Mouse (Mus musculus): ENCODE data around the gene Rpa1. TPM values are rescaled to one million over a fixed set of nuclear protein-coding genes. Genes with fewer than 3 reads are reported as not detected.

The Rpa1 gene
- polyA plus RNA-seq, 1 experiment from 2014 or later: 44.7 TPM

GRCm38 (mm10) chr11:75318351-75319221 is 29.5 kb downstream of the Rpa1 start:
- Histone ChIP-seq H3K27ac (ENCODE audit: low read length) (no peak overlapping the region), H3K4me1 (ENCODE audit: insufficient read depth, low read depth, low read length) (no peaks in the 10 kb centered on the region), H3K27me3 (replicated peaks; ENCODE audit: insufficient read depth, low read length) (no peaks in the 10 kb centered on the region), H3K9ac (replicated peaks; ENCODE audit: low read depth) (no peak overlapping the region), H3K4me2 (replicated peaks; ENCODE audit: low read depth, low read length) (peak overlapping the region; percentile 29; the same call in 1 of the 2 replicates), H3K36me3 (ENCODE audit: insufficient read depth, low read length) (peaks cover 15% of the 10 kb centered on the region; the same call in 1 of the 2 replicates), H3K9me3 (ENCODE audit: low read length) (no peaks in the 10 kb centered on the region), H3K4me3 (ENCODE audit: low read depth, low read length) (no peak overlapping the region)
- TF ChIP-seq CTCF (IDR thresholded peaks at IDR 0.05) (no peak), EP300 (IDR thresholded peaks at IDR 0.05) (no peak)
- DNase-seq (ENCODE audit: low spot score) (no peak), ATAC-seq (no peak)
- 43% methylated on average over 14 of the region's 14 CpGs for WGBS

- Histone ChIP-seq H3K9ac (replicated peaks; ENCODE audit: low read depth) (no peak overlapping the region), H3K36me3 (ENCODE audit: insufficient read depth, low read length) (peaks cover 28% of the 10 kb centered on the region), H3K27me3 (replicated peaks; ENCODE audit: insufficient read depth, low read length) (no peaks in the 10 kb centered on the region), H3K4me2 (replicated peaks; ENCODE audit: low read depth, low read length) (no peak overlapping the region), H3K27ac (ENCODE audit: low read length) (no peak overlapping the region), H3K4me3 (ENCODE audit: low read depth, low read length) (no peak overlapping the region), H3K4me1 (ENCODE audit: insufficient read depth, low read depth, low read length) (no peaks in the 10 kb centered on the region), H3K9me3 (ENCODE audit: low read length) (no peaks in the 10 kb centered on the region)
- no peak for ATAC-seq
- 79% methylated on average over 8 of the region's 8 CpGs for WGBS
- no peak for TF ChIP-seq EP300 (IDR thresholded peaks at IDR 0.05)
- no peak for TF ChIP-seq CTCF (IDR thresholded peaks at IDR 0.05)
- DNase-seq (ENCODE audit: low spot score): no peak
These were observed 34.3 kb downstream of the Rpa1 start for GRCm38 (mm10) chr11:75313834-75314233.

DNA sequence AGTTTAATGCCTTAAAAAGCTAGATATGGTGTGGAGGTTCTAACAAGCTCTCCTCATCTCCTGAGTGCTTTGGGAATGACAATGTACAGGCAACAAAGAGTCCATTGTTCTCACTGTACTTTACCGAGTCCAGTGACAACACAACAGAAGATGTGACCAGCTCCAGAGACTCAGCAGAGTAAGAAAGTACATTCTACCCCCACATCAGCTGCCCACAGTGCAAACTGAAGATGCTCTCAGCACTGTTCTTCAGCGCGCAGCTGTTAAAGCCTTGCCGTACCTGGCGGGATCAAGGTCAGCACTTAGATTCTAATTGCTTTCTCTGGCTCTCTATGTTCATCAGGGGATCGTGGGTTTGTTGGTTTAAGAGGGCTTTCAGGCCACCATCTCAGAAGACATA is 36.4 kb downstream of the Rpa1 start:
- no peak for DNase-seq (ENCODE audit: low spot score)
- no peak for TF ChIP-seq CTCF (IDR thresholded peaks at IDR 0.05)
- no peak for TF ChIP-seq EP300 (IDR thresholded peaks at IDR 0.05)
- no peak for ATAC-seq
- H3K9ac ChIP-seq (replicated peaks; ENCODE audit: low read depth): no peak overlapping the region
- no peaks in the 10 kb centered on the region for H3K9me3 ChIP-seq (ENCODE audit: low read length)
- no peak overlapping the region for H3K4me3 ChIP-seq (ENCODE audit: low read depth, low read length)
- no peak overlapping the region for H3K4me2 ChIP-seq (replicated peaks; ENCODE audit: low read depth, low read length)
- WGBS: 79% methylated on average over 6 of the region's 6 CpGs
- no peaks in the 10 kb centered on the region for H3K4me1 ChIP-seq (ENCODE audit: insufficient read depth, low read depth, low read length)
- H3K36me3 ChIP-seq (ENCODE audit: insufficient read depth, low read length): peaks cover 34% of the 10 kb centered on the region
- no peak overlapping the region for H3K27ac ChIP-seq (ENCODE audit: low read length)
- no peaks in the 10 kb centered on the region for H3K27me3 ChIP-seq (replicated peaks; ENCODE audit: insufficient read depth, low read length)

DNA sequence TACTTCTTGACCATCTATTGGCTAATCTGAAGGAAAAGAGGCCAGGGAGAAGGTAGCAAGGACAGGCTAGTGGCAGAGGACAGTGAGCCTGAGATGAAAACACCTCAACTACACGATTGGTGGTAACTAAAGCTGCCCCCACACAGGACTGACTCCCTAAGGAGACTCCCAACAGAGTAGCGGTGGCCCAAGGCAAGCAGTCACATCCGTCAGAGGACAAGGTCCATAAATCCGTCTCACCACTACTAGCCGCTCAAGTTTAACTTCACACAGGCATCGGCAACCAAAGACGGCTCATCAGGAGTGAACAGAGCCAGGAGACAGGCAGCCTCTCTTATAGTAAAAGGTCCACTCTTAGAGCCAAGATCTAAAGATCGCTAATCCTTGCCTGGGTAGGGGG is 37.3 kb downstream of the Rpa1 start:
- ATAC-seq (no peak), DNase-seq (ENCODE audit: low spot score) (no peak)
- Histone ChIP-seq H3K4me3 (ENCODE audit: low read depth, low read length) (no peak overlapping the region), H3K4me2 (replicated peaks; ENCODE audit: low read depth, low read length) (no peak overlapping the region), H3K27ac (ENCODE audit: low read length) (no peak overlapping the region), H3K36me3 (ENCODE audit: insufficient read depth, low read length) (peaks cover 38% of the 10 kb centered on the region), H3K4me1 (ENCODE audit: insufficient read depth, low read depth, low read length) (no peaks in the 10 kb centered on the region), H3K27me3 (replicated peaks; ENCODE audit: insufficient read depth, low read length) (no peaks in the 10 kb centered on the region), H3K9ac (replicated peaks; ENCODE audit: low read depth) (no peak overlapping the region), H3K9me3 (ENCODE audit: low read length) (no peaks in the 10 kb centered on the region)
- WGBS: 88% methylated on average over 8 of the region's 8 CpGs
- no peak for TF ChIP-seq EP300 (IDR thresholded peaks at IDR 0.05)
- TF ChIP-seq CTCF (IDR thresholded peaks at IDR 0.05): no peak

- no peak for TF ChIP-seq EP300 (IDR thresholded peaks at IDR 0.05)
- 89% methylated on average over 4 of the region's 4 CpGs for WGBS
- H3K9ac ChIP-seq (replicated peaks; ENCODE audit: low read depth): no peak overlapping the region
- H3K36me3 ChIP-seq (ENCODE audit: insufficient read depth, low read length): peaks cover 28% of the 10 kb centered on the region
- H3K9me3 ChIP-seq (ENCODE audit: low read length): no peaks in the 10 kb centered on the region
- no peak overlapping the region for H3K27ac ChIP-seq (ENCODE audit: low read length)
- DNase-seq (ENCODE audit: low spot score) (no peak), ATAC-seq (no peak)
- no peak overlapping the region for H3K4me3 ChIP-seq (ENCODE audit: low read depth, low read length)
- H3K27me3 ChIP-seq (replicated peaks; ENCODE audit: insufficient read depth, low read length): no peaks in the 10 kb centered on the region
- no peaks in the 10 kb centered on the region for H3K4me1 ChIP-seq (ENCODE audit: insufficient read depth, low read depth, low read length)
- H3K4me2 ChIP-seq (replicated peaks; ENCODE audit: low read depth, low read length): no peak overlapping the region
These were observed 39.5 kb downstream of the Rpa1 start for GRCm38 (mm10) chr11:75308650-75309049.

- WGBS: 86% methylated on average over 9 of the region's 9 CpGs
- H3K9ac ChIP-seq (replicated peaks; ENCODE audit: low read depth): no peak overlapping the region
- no peaks in the 10 kb centered on the region for H3K27me3 ChIP-seq (replicated peaks; ENCODE audit: insufficient read depth, low read length)
- H3K4me1 ChIP-seq (ENCODE audit: insufficient read depth, low read depth, low read length): no peaks in the 10 kb centered on the region
- H3K9me3 ChIP-seq (ENCODE audit: low read length): no peaks in the 10 kb centered on the region
- H3K4me2 ChIP-seq (replicated peaks; ENCODE audit: low read depth, low read length): no peak overlapping the region
- TF ChIP-seq EP300 (IDR thresholded peaks at IDR 0.05) (no peak), CTCF (IDR thresholded peaks at IDR 0.05) (no peak)
- no peak for DNase-seq (ENCODE audit: low spot score)
- ATAC-seq: no peak
- H3K4me3 ChIP-seq (ENCODE audit: low read depth, low read length): no peak overlapping the region
- no peak overlapping the region for H3K27ac ChIP-seq (ENCODE audit: low read length)
- H3K36me3 ChIP-seq (ENCODE audit: insufficient read depth, low read length): peaks cover 18% of the 10 kb centered on the region; the same call in 1 of the 2 replicates
These were observed 43.3 kb downstream of the Rpa1 start for GRCm38 (mm10) chr11:75304797-75305196.
